Mouse (Mus musculus) midbrain, embryonic 10.5 days (tissue): ENCODE data around the gene Sart1. TPM values are rescaled to one million over a fixed set of nuclear protein-coding genes. Genes with fewer than 3 reads are reported as not detected.
"Not testable (repeated sequence)": the region's sequence is repeated elsewhere in the genome, so short reads cannot be mapped to it uniquely, and the experiment has no call there.

Experiments used
- DNase-seq: peaks from one replicate; pipeline ENCODE4 v3.0.0-alpha.2; 2017; ENCODE audit warnings: low spot score
- H3K27ac ChIP-seq: fragments of 300-500 bp; sonication (generic); replicated peaks from 2 replicates; pipeline ENCODE4 v1.5.1; 2016; ENCODE audit warnings: mild to moderate bottlenecking
- H3K27me3 ChIP-seq: fragments of 300-500 bp; sonication (generic); 2 replicates; pipeline ENCODE4 v1.6.1; 2016; ENCODE audit warnings: low read depth, mild to moderate bottlenecking; ENCODE audit not compliant: poor library complexity, severe bottlenecking
- H3K36me3 ChIP-seq: fragments of 300-500 bp; sonication (generic); 2 replicates; pipeline ENCODE4 v1.6.1; 2016; ENCODE audit warnings: mild to moderate bottlenecking, moderate library complexity
- H3K4me1 ChIP-seq: fragments of 300-500 bp; sonication (generic); 2 replicates; pipeline ENCODE4 v1.6.1; 2016
- H3K4me3 ChIP-seq: fragments of 300-500 bp; sonication (generic); 2 replicates; pipeline ENCODE4 v1.5.1; 2016; ENCODE audit warnings: mild to moderate bottlenecking, moderate library complexity
- H3K9me3 ChIP-seq: fragments of 300-500 bp; sonication (generic); replicated peaks from 2 replicates; pipeline ENCODE4 v1.6.1; 2016; ENCODE audit warnings: mild to moderate bottlenecking
- WGBS: fragments of 180-500 bp; shearing (Covaris S2); methylation state at CpG from one replicate; pipeline ENCODE4 v1.1.7; 2016; 5-methylcytosine and 5-hydroxymethylcytosine counted together
- polyA plus RNA-seq: library from polyadenylated mRNA; unstranded; fragments of >200 nt; fragmentation: Nextera tagmentation; extraction: Ambion mirVana; gene quantifications from 2 replicates; pipeline ENCODE4 v1.2.1, GENCODE M21; 2016

The Sart1 gene
- polyA plus RNA-seq, 1 experiment from 2014 or later: 88.2 TPM

- Histone ChIP-seq H3K36me3 (peaks cover 4% of the 10 kb centered on the region; the same call in 1 of the 2 replicates), H3K9me3 (no peaks in the 10 kb centered on the region), H3K4me1 (no peaks in the 10 kb centered on the region), H3K4me3 (no peak overlapping the region), H3K27ac (no peak overlapping the region), H3K27me3 (no peaks in the 10 kb centered on the region)
- DNase-seq: no peak
- no CpG with 5 or more reads among the region's 1 CpGs for WGBS
Measured at GRCm38 (mm10) chr19:5356080-5356479, 32.4 kb downstream of the Sart1 start.

GRCm38 (mm10) chr19:5353609-5354008 is 34.9 kb downstream of the Sart1 start:
- no peak for DNase-seq
- 94% methylated on average over 2 of the region's 2 CpGs for WGBS
- Histone ChIP-seq H3K4me1 (peaks cover 8% of the 10 kb centered on the region), H3K9me3 (no peaks in the 10 kb centered on the region), H3K27me3 (peaks cover 19% of the 10 kb centered on the region), H3K4me3 (no peak overlapping the region), H3K27ac (no peak overlapping the region), H3K36me3 (no peaks in the 10 kb centered on the region)

- 65% methylated on average over 6 of the region's 6 CpGs for WGBS
- Histone ChIP-seq H3K27ac (peak within 1 kb of the TSS; percentile 72), H3K4me3 (peak within 1 kb of the TSS; percentile 55), H3K27me3 (peaks cover 19% of the 10 kb centered on the region)
- DNase-seq, H3K36me3 ChIP-seq, H3K4me1 ChIP-seq, H3K9me3 ChIP-seq: not testable (repeated sequence)
Measured at GRCm38 (mm10) chr19:5349502-5349873, 39.0 kb downstream of the Sart1 start, which contains the start of gene Cst6. Gene Cst6, minus strand, starts transcription at chr19:5349574.

- 6% methylated on average over 34 of the region's 34 CpGs for WGBS
- peak overlapping the region; percentile 72 for H3K27ac ChIP-seq
- H3K4me3 ChIP-seq: peak overlapping the region; percentile 55
- H3K36me3 ChIP-seq: no peaks in the 10 kb centered on the region
- peaks cover 19% of the 10 kb centered on the region for H3K27me3 ChIP-seq
- H3K9me3 ChIP-seq: no peaks in the 10 kb centered on the region
- peaks cover 9% of the 10 kb centered on the region for H3K4me1 ChIP-seq
- DNase-seq: peak; percentile 31
Measured at GRCm38 (mm10) chr19:5348526-5349501, 39.7 kb downstream of the Sart1 start.

- Histone ChIP-seq H3K4me3 (no peak overlapping the region), H3K9me3 (no peaks in the 10 kb centered on the region), H3K27ac (no peak overlapping the region; the same call in 1 of the 2 replicates), H3K4me1 (peaks cover 9% of the 10 kb centered on the region), H3K36me3 (no peaks in the 10 kb centered on the region), H3K27me3 (peaks cover 19% of the 10 kb centered on the region)
- WGBS: 80% methylated on average over 6 of the region's 6 CpGs
- DNase-seq: no peak
Measured at GRCm38 (mm10) chr19:5348064-5348463, 40.4 kb downstream of the Sart1 start.

- no peak overlapping the region for H3K4me3 ChIP-seq
- no peak overlapping the region for H3K27ac ChIP-seq
- H3K9me3 ChIP-seq: no peaks in the 10 kb centered on the region
- WGBS: 86% methylated on average over 6 of the region's 6 CpGs
- no peak for DNase-seq
- no peaks in the 10 kb centered on the region for H3K36me3 ChIP-seq
- H3K27me3 ChIP-seq: peaks cover 16% of the 10 kb centered on the region
- H3K4me1 ChIP-seq: peaks cover 9% of the 10 kb centered on the region
Measured at GRCm38 (mm10) chr19:5345297-5346131, 43.0 kb downstream of the Sart1 start.

- H3K27me3 ChIP-seq: no peaks in the 10 kb centered on the region
- H3K4me1 ChIP-seq: no peaks in the 10 kb centered on the region
- no peaks in the 10 kb centered on the region for H3K9me3 ChIP-seq
- no peaks in the 10 kb centered on the region for H3K36me3 ChIP-seq
- WGBS: 91% methylated on average over 7 of the region's 7 CpGs
- no peak overlapping the region for H3K27ac ChIP-seq
- DNase-seq: no peak
- no peak overlapping the region for H3K4me3 ChIP-seq
Measured at GRCm38 (mm10) chr19:5341360-5341759, 47.1 kb downstream of the Sart1 start.

GRCm38 (mm10) chr19:5337975-5338374 is 50.5 kb downstream of the Sart1 start:
- 24% methylated on average over 5 of the region's 5 CpGs for WGBS
- H3K4me1 ChIP-seq: peaks cover 8% of the 10 kb centered on the region
- no peaks in the 10 kb centered on the region for H3K36me3 ChIP-seq
- DNase-seq: peak; percentile 60
- H3K27ac ChIP-seq: no peak overlapping the region
- no peaks in the 10 kb centered on the region for H3K27me3 ChIP-seq
- H3K9me3 ChIP-seq: no peaks in the 10 kb centered on the region
- H3K4me3 ChIP-seq: no peak overlapping the region

GRCm38 (mm10) chr19:5335441-5335840 is 53.1 kb downstream of the Sart1 start, which contains the start of gene Catsper1:
Gene Catsper1, plus strand, starts transcription at chr19:5335741.
- no peak within 1 kb of the TSS for H3K4me3 ChIP-seq
- no peak within 1 kb of the TSS for H3K27ac ChIP-seq
- DNase-seq: no peak
- no peaks in the 10 kb centered on the region for H3K36me3 ChIP-seq
- WGBS: 91% methylated on average over 6 of the region's 6 CpGs
- peaks cover 8% of the 10 kb centered on the region for H3K4me1 ChIP-seq
- H3K9me3 ChIP-seq: no peaks in the 10 kb centered on the region
- no peaks in the 10 kb centered on the region for H3K27me3 ChIP-seq

GRCm38 (mm10) chr19:5334741-5335140 is 53.8 kb downstream of the Sart1 start:
- H3K4me1 ChIP-seq: peaks cover 8% of the 10 kb centered on the region
- 82% methylated on average over 5 of the region's 5 CpGs for WGBS
- no peaks in the 10 kb centered on the region for H3K9me3 ChIP-seq
- H3K4me3 ChIP-seq: no peak overlapping the region
- H3K36me3 ChIP-seq: no peaks in the 10 kb centered on the region
- no peak overlapping the region for H3K27ac ChIP-seq
- no peak for DNase-seq
- H3K27me3 ChIP-seq: no peaks in the 10 kb centered on the region

GRCm38 (mm10) chr19:5327970-5328369 is 60.5 kb downstream of the Sart1 start:
- DNase-seq: no peak
- 73% methylated on average over 19 of the region's 19 CpGs for WGBS
- Histone ChIP-seq H3K27ac (no peak overlapping the region), H3K4me3 (no peak overlapping the region), H3K4me1 (0 out of 2 replicates have a peak, but pooled peaks cover 3% of the 10 kb centered on the region), H3K27me3 (no peaks in the 10 kb centered on the region), H3K9me3 (no peaks in the 10 kb centered on the region), H3K36me3 (no peaks in the 10 kb centered on the region)
